Mouse (Mus musculus): ENCODE results near the gene Fut1.

- TF ChIP-seq POLR2A (IDR thresholded peaks at IDR 0.05; ENCODE audit: borderline replicate concordance, insufficient read depth, low read length), result peak; percentile 84
- no peak for TF ChIP-seq CTCF (IDR thresholded peaks at IDR 0.05; ENCODE audit: borderline replicate concordance, insufficient read depth, low read depth, low read length)
Measured at GRCm38 (mm10) chr7:45643441-45644178, 26.5 kb downstream of the Fut1 start.
